Mouse (Mus musculus) duodenum, adult 2 months (tissue): ENCODE measurements around the gene Sim2. TPM values are rescaled to one million over a fixed set of nuclear protein-coding genes. Genes with fewer than 3 reads are reported as not detected.

Source experiments
- polyA plus RNA-seq: library from polyadenylated mRNA; depleted of rRNA; stranded (reverse); fragments of >200 nt; gene quantifications from 2 replicates; pipeline ENCODE4 v1.2.3, GENCODE M21; 2012; ENCODE audit warnings: low replicate concordance; rRNA removed

The Sim2 gene
- not detected in 2 replicates for polyA plus RNA-seq

DNA sequence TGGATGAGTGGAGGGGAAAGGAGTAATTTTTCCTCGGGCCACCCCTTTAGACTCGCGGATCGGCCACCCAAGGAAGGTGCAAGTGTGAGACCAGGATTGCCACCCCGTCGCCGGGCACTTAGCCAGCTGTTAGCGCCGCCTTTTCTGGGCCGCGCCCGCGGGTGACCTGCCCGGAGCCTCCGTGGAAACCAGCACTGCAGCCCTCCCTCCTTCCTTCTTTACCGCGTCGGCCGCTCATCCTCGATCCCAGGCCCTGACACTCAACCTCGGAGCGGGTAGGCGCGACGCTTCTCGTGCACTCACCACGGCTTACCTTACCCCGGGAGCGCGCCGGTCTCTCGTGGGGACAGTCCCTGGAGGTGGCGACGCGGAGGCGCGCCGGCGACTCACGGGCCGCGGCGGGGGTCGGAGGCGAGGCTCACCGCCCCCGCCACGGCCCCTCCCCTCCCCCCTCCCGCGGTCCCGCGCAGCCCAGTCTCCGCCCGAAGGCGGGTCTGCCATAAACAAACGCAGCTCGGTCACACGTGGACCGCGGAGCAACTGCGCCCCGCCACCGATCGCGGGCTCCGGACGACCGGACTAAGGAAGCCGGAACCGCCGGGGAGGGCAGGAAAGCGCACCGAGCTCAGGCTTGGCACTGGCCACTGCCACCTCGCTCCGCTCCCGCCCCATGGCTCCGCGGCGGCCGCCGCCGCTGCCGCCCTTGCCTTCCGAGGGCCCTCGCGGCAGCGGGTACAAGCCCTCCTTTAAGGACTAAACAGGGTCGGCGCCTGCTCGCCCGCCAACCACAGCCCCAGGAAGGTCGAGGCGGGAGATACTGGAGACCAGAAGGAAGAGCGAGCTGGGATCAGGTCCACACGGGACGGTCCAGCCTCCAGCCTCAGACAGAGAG lies at the start of gene Sim2:
TSS of gene Sim2 (plus strand) at position 221 of the 892 bp plus-strand sequence.

Other genes starting within 250 kb of the Sim2 start
- 1.6 and 3.3 TPM in 2 replicates for gene Chaf1b, start 201.0 kb upstream of the Sim2 start, polyA plus RNA-seq
- gene Cldn14, start 76.1 kb upstream of the Sim2 start, polyA plus RNA-seq, result 0.25 and 0.90 TPM in 2 replicates
- gene Hlcs, start 228.6 kb downstream of the Sim2 start, polyA plus RNA-seq, result 2.4 and 3.3 TPM in 2 replicates
- 1.3 and 2.2 TPM in 2 replicates for gene Ripply3, start 243.5 kb downstream of the Sim2 start, polyA plus RNA-seq